Mouse (Mus musculus) thymus, postnatal 14 days (tissue): Measurements from ENCODE around the gene Ccdc7b.
"Not testable (repeated sequence)": the region's sequence is repeated elsewhere in the genome, so short reads cannot be mapped to it uniquely, and the experiment has no call there.

Experiments used
- DNase-seq: peaks from one replicate; pipeline ENCODE4 v3.0.0; 2021

Ccdc7b gene

DNA sequence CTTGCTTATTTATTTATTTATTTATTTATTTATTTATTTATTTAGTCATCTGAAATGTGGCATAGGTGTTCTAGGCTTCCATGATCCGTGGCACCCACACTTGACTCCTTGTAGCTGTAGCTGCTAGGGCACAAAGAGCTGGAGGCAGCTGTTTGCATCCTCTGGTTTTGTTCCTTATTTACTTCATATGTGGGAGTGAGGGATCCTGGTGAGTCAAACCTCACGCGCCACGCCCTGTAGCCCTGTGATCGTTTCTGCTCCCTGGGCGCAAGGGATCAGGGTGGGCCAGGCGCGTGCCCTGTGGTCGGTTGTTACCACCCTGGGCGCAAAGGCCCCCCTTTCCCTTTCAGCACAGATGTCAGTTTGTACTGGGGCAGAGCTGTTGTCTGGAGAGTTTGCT is at the start of gene Ccdc7b:
Gene Ccdc7b (plus strand): TSS at position 301 of the 400 bp plus-strand sequence.
- DNase-seq = not testable (repeated sequence)

DNA sequence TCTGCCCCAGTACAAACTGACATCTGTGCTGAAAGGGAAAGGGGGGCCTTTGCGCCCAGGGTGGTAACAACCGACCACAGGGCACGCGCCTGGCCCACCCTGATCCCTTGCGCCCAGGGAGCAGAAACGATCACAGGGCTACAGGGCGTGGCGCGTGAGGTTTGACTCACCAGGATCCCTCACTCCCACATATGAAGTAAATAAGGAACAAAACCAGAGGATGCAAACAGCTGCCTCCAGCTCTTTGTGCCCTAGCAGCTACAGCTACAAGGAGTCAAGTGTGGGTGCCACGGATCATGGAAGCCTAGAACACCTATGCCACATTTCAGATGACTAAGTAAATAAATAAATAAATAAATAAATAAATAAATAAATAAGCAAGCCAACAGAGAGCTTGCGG is 1.5 kb upstream of the Ccdc7b start, which contains the start of gene Ccdc7a:
Gene Ccdc7a (minus strand): TSS at position 101 of the 400 bp plus-strand sequence.
- not testable (repeated sequence) for DNase-seq

DNA sequence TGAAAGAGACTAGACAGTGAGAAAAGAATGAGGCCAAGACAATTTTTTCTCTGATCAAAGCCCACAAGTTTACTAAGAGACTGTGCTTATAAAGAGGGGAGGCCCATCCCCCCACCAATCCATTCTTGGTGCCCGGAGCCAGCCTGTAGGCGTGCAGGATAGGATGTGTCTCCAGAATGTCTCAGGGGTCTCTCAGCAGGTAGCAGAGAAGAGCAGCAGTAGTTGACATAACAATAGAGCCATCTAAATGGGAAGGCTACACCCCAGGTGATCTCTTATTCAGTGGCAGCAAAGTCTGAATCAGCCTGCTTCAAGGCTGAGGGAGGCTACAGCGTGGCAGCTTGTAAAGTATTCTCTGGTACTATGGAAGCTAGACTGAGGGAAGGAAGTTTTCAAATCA is 48.8 kb downstream of the Ccdc7b start:
- not testable (repeated sequence) for DNase-seq

DNA sequence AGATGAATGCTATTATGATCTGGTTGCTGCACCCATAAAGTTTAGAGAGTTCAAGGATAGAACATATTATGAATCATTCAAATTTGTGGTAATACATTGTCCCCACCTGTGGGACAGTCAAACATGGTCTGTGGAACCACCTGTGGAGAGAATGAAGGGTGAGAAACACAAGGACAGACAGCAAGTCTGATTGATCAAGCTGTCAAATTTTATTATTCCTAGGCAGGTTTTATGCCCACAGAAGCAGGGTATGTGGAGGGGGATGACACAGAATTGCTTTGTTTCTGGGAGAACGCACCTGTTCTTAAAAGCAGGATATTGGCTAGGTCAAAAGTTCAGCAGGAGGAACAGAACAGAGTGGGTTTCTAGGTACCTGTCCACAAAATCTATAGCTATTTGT is 64.6 kb downstream of the Ccdc7b start, which contains the start of gene Gm10999:
Gene Gm10999 (minus strand): TSS at position 101 of the 400 bp plus-strand sequence.
- no peak for DNase-seq

DNA sequence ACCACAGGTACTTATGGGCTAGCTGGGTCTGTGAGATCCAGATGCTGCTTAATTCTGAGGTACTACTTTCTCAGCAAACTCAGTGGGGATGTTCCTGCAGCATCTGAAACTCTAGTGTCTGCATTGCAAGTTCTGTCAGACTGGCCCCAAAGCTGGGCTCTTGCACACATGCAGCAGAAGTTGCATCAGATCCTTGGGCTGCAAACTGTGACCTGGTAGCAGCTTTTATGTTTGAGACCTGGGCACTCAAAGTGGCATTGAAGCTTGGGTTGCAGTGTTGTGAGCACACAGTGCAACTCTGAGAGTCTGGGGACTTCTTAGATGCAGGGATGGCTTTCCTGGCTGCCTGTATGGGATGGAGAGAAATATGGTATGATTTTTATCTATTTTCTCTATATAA is 66.5 kb downstream of the Ccdc7b start:
- DNase-seq = no peak
